Mouse (Mus musculus) G1E (cell line): ENCODE measurements around the gene Cd38. TPM values are rescaled to one million over a fixed set of nuclear protein-coding genes. Genes with fewer than 3 reads are reported as not detected.

Experiments used
- ATAC-seq: 2 replicates; pipeline ENCODE4 v1.8.0; 2016; ENCODE audit warnings: mild to moderate bottlenecking; ENCODE audit not compliant: insufficient number of reproducible peaks, poor library complexity, low FRiP score, severe bottlenecking; ENCODE audit errors: extremely low read depth
- DNase-seq: peaks from one replicate; pipeline ENCODE4 v3.0.0; 2012; ENCODE audit warnings: low spot score
- H3K27me3 ChIP-seq: 2 replicates; pipeline ENCODE4 v1.6.1; 2012; ENCODE audit warnings: mild to moderate bottlenecking, low read length, inconsistent platforms; ENCODE audit not compliant: insufficient read depth
- H3K36me3 ChIP-seq: replicated peaks from 2 replicates; pipeline ENCODE3; 2012; ENCODE audit warnings: mild to moderate bottlenecking, inconsistent platforms
- H3K4me1 ChIP-seq: 2 replicates; pipeline ENCODE4 v1.6.1; 2012; ENCODE audit warnings: low read depth, low read length, inconsistent platforms, mixed read lengths; ENCODE audit not compliant: insufficient read depth
- H3K4me3 ChIP-seq: 2 replicates; pipeline ENCODE4 v1.5.1; 2012; ENCODE audit warnings: low read depth, mild to moderate bottlenecking, inconsistent platforms, low read length, moderate library complexity, mixed read lengths
- H3K9me3 ChIP-seq: replicated peaks from 2 replicates; pipeline ENCODE4 v1.6.1; 2012; ENCODE audit warnings: inconsistent platforms
- GATA1 ChIP-seq: IDR thresholded peaks from 2 replicates; pipeline ENCODE4 v1.6.1; 2012; ENCODE audit warnings: borderline replicate concordance, low read length, inconsistent platforms, mixed read lengths
- polyA plus RNA-seq: library from polyadenylated mRNA; stranded (reverse); fragments of >175 nt; gene quantifications from 2 replicates; pipeline ENCODE4 v1.2.3, GENCODE M21; 2012
- total RNA-seq, 2 experiments: library from RNA; stranded (forward) in 1 of 2; stranded (reverse) in 1 of 2; fragments of 200-1000 nt in 1 of 2; fragments of >200 nt in 1 of 2; fragmentation: Nextera tagmentation in 1 of 2; gene quantifications; 2 replicates each; pipeline ENCODE4 v1.2.3; 2014 to 2017

The Cd38 gene
- total and polyA plus RNA-seq, 3 experiments = 0.05 TPM; not detected in 2

DNA sequence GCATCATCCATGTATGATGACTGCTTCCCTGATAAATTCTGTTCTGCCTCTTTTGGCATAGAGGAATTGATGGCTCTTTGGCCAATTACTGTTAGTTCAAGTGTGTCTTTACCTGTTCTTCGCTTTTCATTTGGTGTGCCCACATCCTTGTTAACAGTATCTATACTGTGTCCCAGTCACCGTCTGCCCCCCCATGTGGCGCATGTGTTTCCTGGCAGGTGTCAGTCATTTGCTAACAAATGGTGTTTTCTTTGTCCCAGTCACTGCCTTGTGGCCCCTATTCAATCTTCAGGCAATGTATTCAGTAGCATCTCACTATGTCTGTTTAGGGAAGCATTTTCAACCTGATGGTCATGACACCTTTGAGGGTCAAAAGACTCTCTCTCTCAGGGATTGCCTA is 92.7 kb downstream of the Cd38 start:
- DNase-seq = no peak
- Histone ChIP-seq H3K4me1 (no peaks in the 10 kb centered on the region), H3K9me3 (no peaks in the 10 kb centered on the region), H3K27me3 (no peaks in the 10 kb centered on the region), H3K4me3 (no peak overlapping the region), H3K36me3 (no peaks in the 10 kb centered on the region)
- no peak for TF ChIP-seq GATA1
- no peak for ATAC-seq

Other genes with a start within 250 kb of the Cd38 start
- not detected in 2 replicates for gene Cc2d2a, start 206.2 kb upstream of the Cd38 start, total RNA-seq (2014; fragmentation: Nextera tagmentation)
- gene Cc2d2a, start 206.2 kb upstream of the Cd38 start, total RNA-seq (2017) = 0.06 TPM in 1 of 2 replicates, not detected in the other
- not detected in 2 replicates for gene Cc2d2a, start 206.2 kb upstream of the Cd38 start, polyA plus RNA-seq
- gene Bst1, start 49.7 kb upstream of the Cd38 start, total RNA-seq (2014; fragmentation: Nextera tagmentation) = not detected in 2 replicates
- 0.99 and 1.1 TPM in 2 replicates for gene Bst1, start 49.7 kb upstream of the Cd38 start, total RNA-seq (2017)
- gene Bst1, start 49.7 kb upstream of the Cd38 start, polyA plus RNA-seq = not detected in 2 replicates
- gene Fbxl5, start 46.9 kb upstream of the Cd38 start, total RNA-seq (2014; fragmentation: Nextera tagmentation) = 63.6 and 64.5 TPM in 2 replicates
- gene Fbxl5, start 46.9 kb upstream of the Cd38 start, total RNA-seq (2017) = 119 and 124 TPM in 2 replicates
- 18.2 and 20.0 TPM in 2 replicates for gene Fbxl5, start 46.9 kb upstream of the Cd38 start, polyA plus RNA-seq
- gene Gm7879, start 44.6 kb downstream of the Cd38 start, total RNA-seq (2014; fragmentation: Nextera tagmentation) = 1.3 and 1.6 TPM in 2 replicates
- gene Gm7879, start 44.6 kb downstream of the Cd38 start, total RNA-seq (2017) = 6.2 and 6.6 TPM in 2 replicates
- gene Gm7879, start 44.6 kb downstream of the Cd38 start, polyA plus RNA-seq = 0.18 TPM in 1 of 2 replicates, not detected in the other
- not detected in 2 replicates for gene Fgfbp1, start 113.2 kb downstream of the Cd38 start, total RNA-seq (2014; fragmentation: Nextera tagmentation)
- gene Fgfbp1, start 113.2 kb downstream of the Cd38 start, total RNA-seq (2017) = 0.49 TPM in 1 of 2 replicates, not detected in the other
- not detected in 2 replicates for gene Fgfbp1, start 113.2 kb downstream of the Cd38 start, polyA plus RNA-seq
- not detected in 2 replicates for gene Prom1, start 233.5 kb downstream of the Cd38 start, total RNA-seq (2014; fragmentation: Nextera tagmentation)
- gene Prom1, start 233.5 kb downstream of the Cd38 start, total RNA-seq (2017) = 0.17 and 0.33 TPM in 2 replicates
- not detected in 2 replicates for gene Prom1, start 233.5 kb downstream of the Cd38 start, polyA plus RNA-seq